Mouse (Mus musculus): ENCODE measurements at regions not wholly inside any gene's neighbourhood (a gene's known extent, or its start where the extent isn't known, plus 50 kb on each side); places are given as distances from the start of the nearest gene placed in this dataset.
"Not testable (repeated sequence)": the region's sequence is repeated elsewhere in the genome, so short reads cannot be mapped to it uniquely, and the experiment has no call there.

DNA sequence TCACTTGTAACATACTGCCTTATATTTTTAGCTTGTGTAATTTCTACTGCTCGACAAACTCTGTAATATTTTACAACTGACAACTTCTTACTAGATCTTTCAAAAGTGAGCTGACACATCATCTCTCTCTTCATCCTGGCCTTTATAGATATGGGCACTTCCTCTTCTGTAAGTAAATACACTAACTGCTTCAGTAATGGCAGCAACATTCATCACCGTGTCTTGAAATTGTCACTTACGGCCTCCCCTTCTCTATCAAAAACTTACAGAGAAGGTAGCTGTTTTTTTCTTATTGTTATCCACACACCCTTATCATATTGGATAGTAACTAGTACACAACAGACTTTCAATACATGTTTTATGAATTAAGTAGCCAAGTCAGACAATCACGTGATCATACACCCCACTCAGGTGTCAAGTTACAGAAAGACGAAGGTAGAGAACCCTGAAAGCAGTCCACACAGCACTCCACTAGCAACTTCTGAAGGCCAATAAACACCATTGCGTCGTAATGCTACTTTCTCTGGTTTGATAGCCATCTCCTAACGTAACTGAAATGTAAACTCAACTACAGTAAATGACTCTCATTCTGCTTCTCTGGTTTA lies 109.5 kb upstream of the Gap43 start:
- no peak for DNase-seq (ENCODE audit: extremely low spot score in 1 of 2, low spot score in 2 of 2)
- intact Hi-C loops (cut with DNase I), result no loop called here

DNA sequence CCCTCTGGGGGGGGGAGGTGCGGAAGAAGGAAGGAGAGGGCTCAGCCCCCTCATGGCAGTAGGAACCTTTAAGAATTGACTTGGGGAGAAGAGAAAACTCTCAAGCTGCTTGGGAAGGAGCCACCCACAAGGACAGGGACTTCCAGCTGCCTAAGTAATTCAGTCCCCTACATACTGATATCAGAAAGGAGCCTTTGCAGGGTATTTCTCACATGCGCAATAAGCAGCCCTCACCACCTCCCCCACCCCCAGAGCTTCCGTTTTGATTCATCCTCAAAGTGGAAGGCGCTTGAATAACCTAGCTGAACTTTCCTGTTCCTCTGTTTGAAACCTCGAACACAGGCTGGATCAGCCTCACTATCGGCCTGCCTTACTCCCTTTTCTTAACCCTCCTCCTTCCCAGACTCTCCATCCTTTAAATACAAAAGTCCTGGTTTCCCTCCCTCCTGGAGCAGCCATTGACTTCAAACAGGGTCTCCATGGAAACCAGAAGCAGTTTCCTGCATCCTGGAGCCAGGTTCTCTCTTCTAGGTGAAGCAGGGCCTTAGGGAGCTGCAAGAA lies 104.5 kb upstream of the Gap43 start:
- intact Hi-C loops (cut with DNase I), result no loop called here
- DNase-seq (ENCODE audit: extremely low spot score in 1 of 2, low spot score in 2 of 2), result peak; percentile 34 to 45

DNA sequence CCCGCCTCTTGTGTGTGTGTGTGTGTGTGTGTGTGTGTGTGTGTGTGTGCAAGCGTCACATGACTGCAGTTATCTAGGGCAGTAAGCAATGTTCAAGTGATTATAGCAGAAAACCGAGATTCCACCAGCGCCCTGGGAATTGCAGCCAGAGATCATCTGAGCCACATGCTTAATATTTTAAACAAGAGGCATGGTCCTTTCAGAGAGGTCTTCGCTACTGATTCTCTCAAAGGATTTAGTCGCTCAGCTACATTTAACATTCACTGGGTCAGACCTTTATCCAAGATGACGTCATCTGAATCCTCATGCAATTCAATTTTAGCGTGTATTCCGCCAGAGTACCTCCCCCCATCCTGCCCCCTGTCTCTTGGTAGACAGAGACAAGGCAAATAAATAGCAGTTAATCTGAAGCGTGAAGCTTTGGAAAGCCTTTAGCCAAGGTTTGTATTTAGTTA lies 104.0 kb upstream of the Gap43 start:
- intact Hi-C loops (cut with DNase I), result no loop called here
- peak; percentile 26 to 35 for DNase-seq (ENCODE audit: extremely low spot score in 1 of 2, low spot score in 2 of 2)

DNA sequence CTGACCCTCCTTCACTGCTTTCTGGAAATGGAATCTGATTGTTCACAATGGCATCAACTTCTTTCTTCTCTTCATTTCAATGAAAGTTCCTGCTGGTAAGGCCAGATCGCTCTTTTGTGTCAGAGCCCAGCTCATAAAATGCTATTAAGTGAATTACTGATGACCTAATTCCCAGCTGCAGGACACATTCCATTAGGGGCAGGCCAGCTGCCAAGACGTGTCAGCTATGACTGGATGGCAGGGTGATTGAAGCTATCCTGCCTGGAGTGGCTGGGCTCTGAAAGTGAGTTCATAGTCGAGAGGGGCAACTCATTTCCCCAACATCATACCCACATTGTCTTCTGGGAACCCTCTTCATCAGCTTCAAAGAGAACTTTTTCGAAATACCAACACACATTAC lies 100.4 kb upstream of the Gap43 start:
- intact Hi-C loops (cut with DNase I), result no loop called here

DNA sequence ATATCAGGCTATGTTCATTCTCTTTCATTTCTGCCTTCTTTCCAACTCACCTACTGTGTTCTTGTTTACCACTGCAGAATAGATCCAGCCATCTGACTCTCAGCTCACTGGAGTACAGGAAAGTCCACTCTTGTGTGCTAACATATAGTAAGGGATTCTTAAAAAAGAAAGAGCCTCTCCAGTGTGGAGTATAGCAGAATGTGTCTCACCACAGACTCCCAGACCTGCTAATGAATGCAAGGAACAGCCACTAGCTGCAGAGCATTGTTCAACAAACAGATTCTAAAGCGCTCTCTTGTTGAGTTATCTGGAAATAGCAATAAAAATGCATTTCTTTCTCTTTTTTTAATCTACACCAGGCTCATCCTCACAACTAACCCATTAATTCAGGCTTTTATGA lies 91.1 kb upstream of the Gap43 start:
- intact Hi-C loops (cut with DNase I), result no loop called here
- no peak for DNase-seq (ENCODE audit: extremely low spot score in 1 of 2, low spot score in 2 of 2)

More for the DNA sequence above, 100.4 kb upstream of the Gap43 start:
- DNase-seq (ENCODE audit: extremely low spot score in 1 of 2, low spot score in 2 of 2), result no peak

DNA sequence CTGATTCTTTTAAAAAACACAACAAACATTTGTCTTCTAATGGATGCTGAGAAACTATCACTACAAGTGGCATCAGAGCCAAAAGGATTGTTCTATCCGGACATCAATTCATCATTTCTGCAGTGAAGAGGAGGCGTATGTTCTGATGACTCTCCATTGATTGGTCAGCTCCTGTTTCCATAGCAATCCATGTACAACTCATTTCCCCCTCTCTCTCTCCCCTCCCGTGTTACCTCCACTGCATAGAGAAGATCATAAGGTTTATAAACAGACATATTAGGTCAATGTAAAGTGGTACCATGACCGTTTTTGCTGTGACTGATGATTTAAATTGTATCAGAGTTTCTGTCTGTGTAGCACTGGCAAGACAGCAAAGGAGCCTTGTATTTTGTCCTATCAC lies 76.2 kb upstream of the Gap43 start:
- DNase-seq (ENCODE audit: extremely low spot score in 1 of 2, low spot score in 2 of 2), result no peak
- intact Hi-C loops (cut with DNase I), result no loop called here

DNA sequence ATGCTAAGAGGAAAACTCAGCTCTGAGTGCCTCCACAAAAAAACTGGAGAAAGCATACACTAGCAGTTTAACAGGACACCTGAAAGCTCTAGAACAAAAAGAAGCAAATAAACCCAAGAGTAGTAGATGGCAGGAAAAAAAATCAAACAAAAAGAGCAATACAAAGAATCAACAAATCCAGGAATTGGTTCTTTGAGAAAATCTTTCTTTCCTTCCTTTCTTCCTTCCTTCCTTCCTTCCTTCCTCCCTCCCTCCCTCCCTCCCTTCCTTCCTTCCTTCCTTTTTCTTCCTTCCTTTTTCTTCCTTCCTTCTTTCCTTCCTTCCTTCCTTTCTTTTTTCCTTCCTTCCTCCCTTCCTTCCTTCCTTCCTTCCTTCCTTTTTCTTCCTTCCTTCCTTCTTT lies 71.6 kb upstream of the Gap43 start:
- intact Hi-C loops (cut with DNase I); DNase-seq (ENCODE audit: extremely low spot score in 1 of 2, low spot score in 2 of 2): not testable (repeated sequence)

DNA sequence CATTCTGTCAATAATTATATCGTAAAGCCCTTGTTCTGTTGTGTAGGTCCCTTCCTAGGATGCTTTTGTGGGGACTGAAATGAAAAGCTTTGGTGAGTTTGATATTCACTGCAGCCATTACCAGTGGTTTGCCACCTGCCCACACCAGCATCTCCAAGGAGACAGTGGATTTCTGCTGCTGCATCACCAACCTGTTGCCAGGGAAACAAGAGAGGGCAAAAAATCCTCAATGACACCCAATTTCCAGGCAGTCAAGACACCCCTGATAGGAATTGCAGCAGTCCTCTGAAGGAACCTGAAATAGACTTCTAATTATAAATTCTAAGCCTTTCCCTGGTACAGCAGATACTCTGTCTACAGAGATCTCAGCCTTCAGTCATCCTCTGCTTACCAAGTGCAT lies 56.1 kb upstream of the Gap43 start:
- DNase-seq (ENCODE audit: extremely low spot score in 1 of 2, low spot score in 2 of 2), result peak in 1 of 2 experiments; percentile 13
- intact Hi-C loops (cut with DNase I), result no loop called here
